Mouse (Mus musculus): Measurements from ENCODE around the gene Ldlrad3. TPM values are rescaled to one million over a fixed set of nuclear protein-coding genes. Genes with fewer than 3 reads are reported as not detected.

Gene Ldlrad3
- polyA plus RNA-seq, 1 experiment from 2014 or later = 13.5 TPM

DNA sequence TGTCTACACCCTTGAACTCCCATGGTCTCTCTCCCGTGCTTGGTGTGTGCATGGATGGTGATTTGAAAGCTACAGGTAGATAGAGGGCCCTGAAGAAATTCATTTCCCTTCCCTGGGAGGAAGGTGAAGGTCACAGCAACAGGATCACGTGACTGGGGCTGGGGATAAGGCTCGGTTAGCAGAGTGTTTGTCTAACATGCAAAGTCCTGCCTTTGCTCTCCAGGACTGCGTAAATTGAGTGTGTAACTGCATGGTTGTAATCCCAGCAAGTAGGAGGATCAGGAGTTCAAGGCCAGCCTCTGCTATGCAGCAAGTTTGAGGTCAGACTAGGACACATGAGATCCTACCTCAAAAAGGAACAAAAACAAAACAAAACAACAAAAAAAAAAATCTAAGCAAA, 32.7 kb downstream of the Ldlrad3 start:
- Histone ChIP-seq H3K4me1 (ENCODE audit: control insufficient read depth, insufficient read depth, low read length) (peaks cover 5% of the 10 kb centered on the region; the same call in 1 of the 2 replicates), H3K36me3 (ENCODE audit: control insufficient read depth, insufficient read depth) (no peaks in the 10 kb centered on the region), H3K27ac (ENCODE audit: low read length) (no peak overlapping the region), H3K4me2 (ENCODE audit: low read depth, low read length) (no peak overlapping the region), H3K4me3 (ENCODE audit: low read length) (no peak overlapping the region), H3K9ac (ENCODE audit: low read length) (no peak overlapping the region), H3K9me3 (replicated peaks; ENCODE audit: control insufficient read depth, low read length) (no peaks in the 10 kb centered on the region), H3K27me3 (ENCODE audit: control insufficient read depth, insufficient read depth, low read length) (no peaks in the 10 kb centered on the region)
- no peak for ATAC-seq (replicated peaks; ENCODE audit: extremely low read depth, insufficient read depth, low FRiP score)
- WGBS = 70% methylated on average over 4 of the region's 4 CpGs

- no peaks in the 10 kb centered on the region for H3K36me3 ChIP-seq (ENCODE audit: control insufficient read depth, insufficient read depth)
- no peaks in the 10 kb centered on the region for H3K9me3 ChIP-seq (replicated peaks; ENCODE audit: control insufficient read depth, low read length)
- no peak overlapping the region for H3K9ac ChIP-seq (ENCODE audit: low read length)
- 89% methylated on average over 5 of the region's 5 CpGs for WGBS
- H3K27ac ChIP-seq (ENCODE audit: low read length) = no peak overlapping the region
- H3K4me1 ChIP-seq (ENCODE audit: control insufficient read depth, insufficient read depth, low read length) = peaks cover 5% of the 10 kb centered on the region; the same call in 1 of the 2 replicates
- no peak overlapping the region for H3K4me2 ChIP-seq (ENCODE audit: low read depth, low read length)
- H3K4me3 ChIP-seq (ENCODE audit: low read length) = no peak overlapping the region
- H3K27me3 ChIP-seq (ENCODE audit: control insufficient read depth, insufficient read depth, low read length) = no peaks in the 10 kb centered on the region
- no peak for ATAC-seq (replicated peaks; ENCODE audit: extremely low read depth, insufficient read depth, low FRiP score)
These were observed 33.3 kb downstream of the Ldlrad3 start for GRCm38 (mm10) chr2:102152851-102153250.

- no peaks in the 10 kb centered on the region for H3K27me3 ChIP-seq (ENCODE audit: control insufficient read depth, insufficient read depth, low read length)
- 86% methylated on average over 2 of the region's 2 CpGs for WGBS
These were observed 37.1 kb downstream of the Ldlrad3 start for GRCm38 (mm10) chr2:102149058-102149457.

DNA sequence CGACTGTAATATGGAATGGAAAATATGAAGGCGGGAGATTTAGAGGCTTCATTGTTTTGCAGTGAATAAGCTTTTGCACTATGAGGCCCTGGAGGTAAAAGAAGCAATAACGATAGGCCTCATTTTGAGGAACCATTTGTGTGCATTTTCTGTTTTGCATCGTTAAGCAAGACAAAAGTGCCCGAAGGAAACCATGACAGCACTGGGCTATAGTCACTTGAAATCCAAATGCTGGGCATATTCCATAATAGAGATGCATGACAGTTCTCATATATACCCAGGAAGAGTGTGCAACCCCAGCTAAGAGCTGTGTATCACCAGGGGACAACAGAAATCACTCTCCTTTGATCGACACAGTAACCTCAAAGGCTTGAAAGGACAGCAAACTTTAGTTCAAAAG, 38.1 kb downstream of the Ldlrad3 start:
- no peak overlapping the region for H3K27ac ChIP-seq (ENCODE audit: low read length)
- H3K4me3 ChIP-seq (ENCODE audit: low read length) = no peak overlapping the region
- no peak overlapping the region for H3K4me2 ChIP-seq (ENCODE audit: low read depth, low read length)
- no peak for ATAC-seq (replicated peaks; ENCODE audit: extremely low read depth, insufficient read depth, low FRiP score)
- no peaks in the 10 kb centered on the region for H3K36me3 ChIP-seq (ENCODE audit: control insufficient read depth, insufficient read depth)
- 90% methylated on average over 6 of the region's 6 CpGs for WGBS
- no peaks in the 10 kb centered on the region for H3K27me3 ChIP-seq (ENCODE audit: control insufficient read depth, insufficient read depth, low read length)
- H3K9ac ChIP-seq (ENCODE audit: low read length) = no peak overlapping the region
- H3K9me3 ChIP-seq (replicated peaks; ENCODE audit: control insufficient read depth, low read length) = no peaks in the 10 kb centered on the region
- no peaks in the 10 kb centered on the region for H3K4me1 ChIP-seq (ENCODE audit: control insufficient read depth, insufficient read depth, low read length)

More at GRCm38 (mm10) chr2:102149058-102149457, 37.1 kb downstream of the Ldlrad3 start:
- no peak for ATAC-seq (replicated peaks; ENCODE audit: extremely low read depth, insufficient read depth, low FRiP score)
- Histone ChIP-seq H3K4me1 (ENCODE audit: control insufficient read depth, insufficient read depth, low read length) (no peaks in the 10 kb centered on the region), H3K27ac (ENCODE audit: low read length) (no peak overlapping the region), H3K4me3 (ENCODE audit: low read length) (no peak overlapping the region), H3K36me3 (ENCODE audit: control insufficient read depth, insufficient read depth) (no peaks in the 10 kb centered on the region), H3K4me2 (ENCODE audit: low read depth, low read length) (no peak overlapping the region), H3K9ac (ENCODE audit: low read length) (no peak overlapping the region), H3K9me3 (replicated peaks; ENCODE audit: control insufficient read depth, low read length) (no peaks in the 10 kb centered on the region)

- 94% methylated on average over 4 of the region's 4 CpGs for WGBS
- H3K4me1 ChIP-seq (ENCODE audit: control insufficient read depth, insufficient read depth, low read length) = no peaks in the 10 kb centered on the region
- no peak overlapping the region for H3K9ac ChIP-seq (ENCODE audit: low read length)
These were observed 38.6 kb downstream of the Ldlrad3 start for GRCm38 (mm10) chr2:102147561-102147960.

GRCm38 (mm10) chr2:102146386-102146785, 39.8 kb downstream of the Ldlrad3 start:
- no peak overlapping the region for H3K27ac ChIP-seq (ENCODE audit: low read length)
- WGBS = 82% methylated on average over 8 of the region's 8 CpGs
- no peaks in the 10 kb centered on the region for H3K4me1 ChIP-seq (ENCODE audit: control insufficient read depth, insufficient read depth, low read length)
- no peak overlapping the region for H3K4me3 ChIP-seq (ENCODE audit: low read length)
- H3K36me3 ChIP-seq (ENCODE audit: control insufficient read depth, insufficient read depth) = no peaks in the 10 kb centered on the region
- ATAC-seq (replicated peaks; ENCODE audit: extremely low read depth, insufficient read depth, low FRiP score) = no peak
- H3K9me3 ChIP-seq (replicated peaks; ENCODE audit: control insufficient read depth, low read length) = no peaks in the 10 kb centered on the region
- H3K27me3 ChIP-seq (ENCODE audit: control insufficient read depth, insufficient read depth, low read length) = no peaks in the 10 kb centered on the region
- no peak overlapping the region for H3K4me2 ChIP-seq (ENCODE audit: low read depth, low read length)
- no peak overlapping the region for H3K9ac ChIP-seq (ENCODE audit: low read length)

More at GRCm38 (mm10) chr2:102147561-102147960, 38.6 kb downstream of the Ldlrad3 start:
- no peaks in the 10 kb centered on the region for H3K9me3 ChIP-seq (replicated peaks; ENCODE audit: control insufficient read depth, low read length)
- H3K36me3 ChIP-seq (ENCODE audit: control insufficient read depth, insufficient read depth) = no peaks in the 10 kb centered on the region
- no peak for ATAC-seq (replicated peaks; ENCODE audit: extremely low read depth, insufficient read depth, low FRiP score)
- no peak overlapping the region for H3K4me2 ChIP-seq (ENCODE audit: low read depth, low read length)
- H3K27me3 ChIP-seq (ENCODE audit: control insufficient read depth, insufficient read depth, low read length) = no peaks in the 10 kb centered on the region
- no peak overlapping the region for H3K4me3 ChIP-seq (ENCODE audit: low read length)
- no peak overlapping the region for H3K27ac ChIP-seq (ENCODE audit: low read length)

DNA sequence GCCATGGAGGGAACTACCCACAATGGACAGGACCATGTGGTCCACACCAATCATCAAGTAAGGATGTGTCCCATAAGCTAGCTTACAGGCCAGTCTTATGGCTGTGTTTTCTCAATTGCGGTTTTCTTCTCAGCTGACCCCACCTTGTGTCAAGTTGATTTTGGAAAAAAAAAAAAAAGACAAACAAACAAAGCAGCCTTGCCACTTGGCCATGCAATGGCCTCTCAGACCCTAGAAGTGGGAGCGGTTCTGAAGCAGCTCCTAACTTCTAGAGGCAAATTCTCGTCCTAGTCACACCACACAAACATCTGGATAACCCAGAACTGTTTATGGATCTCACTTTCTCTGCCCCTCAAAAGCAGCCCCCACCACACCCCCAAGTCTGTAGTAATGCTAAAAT, 41.1 kb downstream of the Ldlrad3 start:
- Histone ChIP-seq H3K9me3 (replicated peaks; ENCODE audit: control insufficient read depth, low read length) (no peaks in the 10 kb centered on the region), H3K4me1 (ENCODE audit: control insufficient read depth, insufficient read depth, low read length) (no peaks in the 10 kb centered on the region), H3K27me3 (ENCODE audit: control insufficient read depth, insufficient read depth, low read length) (no peaks in the 10 kb centered on the region), H3K27ac (ENCODE audit: low read length) (no peak overlapping the region), H3K4me2 (ENCODE audit: low read depth, low read length) (no peak overlapping the region), H3K9ac (ENCODE audit: low read length) (no peak overlapping the region), H3K36me3 (ENCODE audit: control insufficient read depth, insufficient read depth) (no peaks in the 10 kb centered on the region), H3K4me3 (ENCODE audit: low read length) (no peak overlapping the region)
- ATAC-seq (replicated peaks; ENCODE audit: extremely low read depth, insufficient read depth, low FRiP score) = no peak
- WGBS = 85% methylated on average over 3 of the region's 3 CpGs

GRCm38 (mm10) chr2:102144311-102144710, 41.9 kb downstream of the Ldlrad3 start:
- no peak overlapping the region for H3K4me3 ChIP-seq (ENCODE audit: low read length)
- no peaks in the 10 kb centered on the region for H3K9me3 ChIP-seq (replicated peaks; ENCODE audit: control insufficient read depth, low read length)
- no peaks in the 10 kb centered on the region for H3K36me3 ChIP-seq (ENCODE audit: control insufficient read depth, insufficient read depth)
- H3K9ac ChIP-seq (ENCODE audit: low read length) = no peak overlapping the region
- H3K4me2 ChIP-seq (ENCODE audit: low read depth, low read length) = no peak overlapping the region
- no peaks in the 10 kb centered on the region for H3K27me3 ChIP-seq (ENCODE audit: control insufficient read depth, insufficient read depth, low read length)
- ATAC-seq (replicated peaks; ENCODE audit: extremely low read depth, insufficient read depth, low FRiP score) = no peak
- 88% methylated on average over 1 of the region's 1 CpGs for WGBS
- H3K27ac ChIP-seq (ENCODE audit: low read length) = no peak overlapping the region
- H3K4me1 ChIP-seq (ENCODE audit: control insufficient read depth, insufficient read depth, low read length) = no peaks in the 10 kb centered on the region

DNA sequence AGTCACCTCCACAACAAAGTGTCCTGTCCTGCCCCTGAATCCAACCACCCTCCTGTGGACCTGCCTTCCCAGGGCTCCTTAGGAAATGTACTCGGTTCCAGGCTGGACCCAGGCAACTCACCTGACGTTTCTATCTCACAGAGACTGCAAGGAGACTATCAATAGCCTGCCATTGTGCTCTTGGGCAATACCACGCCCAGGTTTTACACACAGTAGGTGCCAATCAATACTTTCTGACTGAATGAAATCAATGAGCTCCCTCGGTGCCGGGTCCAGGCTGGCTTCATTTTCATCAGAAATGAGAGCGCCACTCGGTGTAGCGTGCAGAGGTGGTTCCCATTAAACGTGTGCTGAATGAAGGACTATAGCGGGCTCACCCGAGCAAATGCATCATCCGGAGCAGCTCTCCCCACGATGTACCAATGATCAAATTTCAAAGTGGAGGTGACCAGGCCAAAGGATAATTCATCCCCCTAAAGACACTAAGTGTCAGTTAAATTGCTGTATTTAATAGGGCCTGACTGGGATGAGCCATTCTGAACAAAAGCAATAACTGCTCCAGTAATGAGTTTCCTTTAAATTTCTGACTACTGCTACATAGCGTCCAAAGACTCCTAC, 43.4 kb downstream of the Ldlrad3 start:
- Histone ChIP-seq H3K9me3 (replicated peaks; ENCODE audit: control insufficient read depth, low read length) (no peaks in the 10 kb centered on the region), H3K4me3 (ENCODE audit: low read length) (no peak overlapping the region), H3K36me3 (ENCODE audit: control insufficient read depth, insufficient read depth) (no peaks in the 10 kb centered on the region), H3K27me3 (ENCODE audit: control insufficient read depth, insufficient read depth, low read length) (no peaks in the 10 kb centered on the region), H3K27ac (ENCODE audit: low read length) (no peak overlapping the region), H3K9ac (ENCODE audit: low read length) (no peak overlapping the region), H3K4me1 (ENCODE audit: control insufficient read depth, insufficient read depth, low read length) (no peaks in the 10 kb centered on the region), H3K4me2 (ENCODE audit: low read depth, low read length) (no peak overlapping the region)
- ATAC-seq (replicated peaks; ENCODE audit: extremely low read depth, insufficient read depth, low FRiP score) = no peak
- WGBS = 88% methylated on average over 14 of the region's 14 CpGs

All from heart, embryonic 16.5 days (tissue).